In the genomic region with DNA sequence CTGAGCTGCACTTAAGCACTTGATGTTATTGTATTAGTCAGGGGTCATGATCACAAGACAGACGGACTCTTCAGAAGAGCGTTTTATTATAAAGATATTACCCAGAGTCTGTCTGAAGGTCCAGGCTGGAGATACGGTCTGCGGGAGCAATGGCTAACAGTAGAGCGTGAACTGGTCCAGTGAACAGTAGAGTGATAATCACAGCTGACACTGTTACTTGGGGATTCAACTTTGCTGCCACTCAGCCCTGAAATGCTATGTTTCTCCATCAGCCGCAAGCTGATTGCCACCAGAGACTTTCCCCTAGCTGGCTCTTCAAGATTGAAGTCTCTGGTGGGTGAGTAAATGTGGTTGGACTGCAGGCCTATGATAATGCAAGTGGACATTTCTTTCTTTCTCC, we compare ENCODE assay signal across 12 mouse cellular contexts.
"Had no signal": no experiment of that assay in that cellular context is flagged by ENCODE, and none has a peak within 500 bp of the region (broad histone marks: within the 10 kb centered on the region; RNA-seq: fewer than 3 reads in every experiment).

No protein-coding gene starts in this region.

- DNase-seq: left cerebral cortex, postnatal 4 days; liver; liver, embryonic 13.5 days; liver, postnatal 0 days; lung, adult 18-20 months; lung, adult 2 months; lung, embryonic 14.5 days; lung, postnatal 10 days; lung, postnatal 14 days; lung, postnatal 36 days; lung, postnatal 4 days; midbrain, embryonic 14.5 days had no signal
